Mouse (Mus musculus): ENCODE results near the gene Tent2.
"Not testable (repeated sequence)": the region's sequence is repeated elsewhere in the genome, so short reads cannot be mapped to it uniquely, and the experiment has no call there.

The Tent2 gene

GRCm38 (mm10) chr13:93191831-93192645, at the start of gene Tent2:
Gene Tent2 (minus strand): TSS chr13:93192385.
- DNase-seq (ENCODE audit: low spot score in 2 of 2): peak; percentile 94 to 95

- DNase-seq (ENCODE audit: low spot score in 2 of 2): no peak
These were observed 49.0 kb upstream of the Tent2 start for GRCm38 (mm10) chr13:93241180-93241579.

GRCm38 (mm10) chr13:93239561-93239960, 47.4 kb upstream of the Tent2 start:
- no peak for DNase-seq (ENCODE audit: low spot score in 2 of 2)

DNA sequence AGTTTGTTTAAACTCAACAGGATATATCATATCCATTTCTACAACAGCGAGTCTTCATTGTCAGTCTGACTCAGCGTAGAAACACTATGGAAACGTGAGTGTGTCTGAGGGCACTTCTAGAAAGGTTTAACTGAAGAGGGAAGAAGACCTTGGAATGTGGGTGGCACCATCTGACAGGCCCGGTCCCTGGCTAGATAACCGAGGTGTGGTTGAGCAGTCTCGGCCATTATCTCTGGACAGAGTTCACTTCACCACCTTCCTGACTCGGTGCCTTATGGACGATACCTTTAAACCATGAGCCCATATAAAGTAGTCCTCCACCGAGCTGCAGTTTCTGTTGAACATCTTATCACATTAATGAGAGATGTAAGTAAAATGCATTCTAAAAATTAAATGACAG, 46.9 kb upstream of the Tent2 start:
- no peak for DNase-seq (ENCODE audit: low spot score in 2 of 2)

- DNase-seq (ENCODE audit: low spot score in 2 of 2): peak; percentile 10 to 30
These were observed 45.7 kb upstream of the Tent2 start for GRCm38 (mm10) chr13:93237677-93238398.

DNA sequence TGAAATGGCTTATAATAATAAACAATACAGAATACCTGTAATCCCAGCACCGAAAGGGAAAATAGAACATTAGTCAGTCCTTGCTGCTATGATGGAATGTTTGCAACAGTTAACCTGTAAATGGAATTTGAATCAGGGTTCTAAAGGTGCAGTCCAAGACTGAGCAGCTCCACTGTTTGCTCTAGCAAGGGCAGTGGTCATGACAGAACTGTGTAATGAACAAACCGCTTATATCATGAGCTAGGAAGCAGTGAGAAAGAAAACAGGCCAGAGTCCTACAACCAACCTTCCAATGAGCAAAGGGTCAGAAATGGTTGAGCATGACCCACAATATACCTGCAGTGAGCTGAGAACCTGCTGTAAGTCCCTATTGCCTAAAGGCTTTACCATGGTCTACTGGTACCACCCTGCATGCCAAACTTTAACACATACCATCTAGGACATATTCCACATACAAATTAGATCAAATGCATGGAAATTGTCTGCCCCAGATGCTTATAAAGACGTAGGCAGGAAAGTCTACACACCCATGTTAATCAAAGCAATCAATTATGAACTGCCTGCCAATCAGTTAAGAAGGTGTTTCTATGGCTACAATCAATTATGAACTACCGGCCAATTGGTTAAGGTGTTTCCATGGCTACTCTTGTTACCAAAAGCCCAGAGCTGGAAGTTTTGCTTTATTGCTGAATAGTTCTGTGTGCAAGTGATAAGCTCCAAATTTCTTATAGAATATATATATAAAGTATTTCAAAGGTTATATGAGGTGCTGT, 42.3 kb upstream of the Tent2 start:
- DNase-seq (ENCODE audit: low spot score in 2 of 2): no peak

DNA sequence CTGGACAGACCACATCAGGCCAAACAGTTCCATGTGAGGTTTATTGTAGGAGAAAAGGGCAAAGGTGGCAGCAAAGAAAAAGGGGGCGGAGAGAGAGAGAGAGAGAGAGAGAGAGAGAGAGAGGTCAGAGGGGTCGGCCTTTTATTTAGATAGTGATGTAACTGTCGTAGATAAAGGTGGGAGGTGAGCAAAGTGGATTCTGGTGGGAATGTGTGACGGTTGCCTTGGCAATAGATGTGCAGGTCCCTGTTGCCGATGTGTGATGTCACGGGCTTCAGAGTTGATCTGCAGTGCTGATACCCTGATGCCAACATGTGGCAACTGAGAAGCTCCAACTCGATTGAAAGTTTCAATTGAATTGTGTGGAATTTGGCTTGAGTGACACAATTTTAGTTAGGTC, 40.1 kb upstream of the Tent2 start:
- DNase-seq (ENCODE audit: low spot score in 2 of 2): no peak

DNA sequence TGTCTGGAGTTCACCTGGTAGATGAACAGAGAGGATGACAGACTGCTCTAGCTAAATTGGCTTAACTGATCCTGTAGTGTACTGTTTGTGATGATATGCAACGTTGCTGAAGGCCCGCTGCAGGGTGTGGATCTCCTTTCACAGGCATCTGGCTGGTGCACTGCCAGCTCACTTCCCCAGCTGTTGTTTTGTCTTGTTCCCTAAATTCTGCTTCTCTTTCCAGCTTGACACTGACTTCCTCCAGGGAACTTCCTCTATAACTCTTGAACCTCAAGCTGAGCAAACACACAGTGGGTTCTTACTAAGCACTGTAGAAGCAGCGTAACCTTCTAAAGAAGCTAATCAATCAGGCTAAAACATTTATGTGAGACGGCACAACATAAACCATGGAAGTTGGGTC, 38.8 kb upstream of the Tent2 start:
- DNase-seq (ENCODE audit: low spot score in 2 of 2): peak; percentile 39 to 67

DNA sequence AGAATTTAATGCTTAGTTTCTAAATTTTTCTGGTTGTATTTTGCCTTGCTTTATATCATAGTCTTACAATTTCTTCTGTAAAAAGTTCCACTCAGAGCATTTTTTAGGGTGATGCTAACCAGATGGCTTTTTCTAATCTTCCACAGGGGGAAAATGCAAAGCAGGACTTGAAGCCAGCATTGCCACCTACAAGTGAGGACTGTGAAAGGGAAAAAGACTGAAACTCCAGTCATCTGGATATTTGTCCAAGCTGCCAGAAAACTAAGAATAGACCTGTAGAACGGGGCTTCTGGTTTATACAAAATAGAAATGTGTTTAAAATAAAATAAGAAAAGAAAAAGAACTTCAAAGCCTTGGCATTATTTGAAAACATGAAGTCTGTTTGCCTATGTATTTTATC, 19.6 kb upstream of the Tent2 start:
- DNase-seq (ENCODE audit: low spot score in 2 of 2): no peak

DNA sequence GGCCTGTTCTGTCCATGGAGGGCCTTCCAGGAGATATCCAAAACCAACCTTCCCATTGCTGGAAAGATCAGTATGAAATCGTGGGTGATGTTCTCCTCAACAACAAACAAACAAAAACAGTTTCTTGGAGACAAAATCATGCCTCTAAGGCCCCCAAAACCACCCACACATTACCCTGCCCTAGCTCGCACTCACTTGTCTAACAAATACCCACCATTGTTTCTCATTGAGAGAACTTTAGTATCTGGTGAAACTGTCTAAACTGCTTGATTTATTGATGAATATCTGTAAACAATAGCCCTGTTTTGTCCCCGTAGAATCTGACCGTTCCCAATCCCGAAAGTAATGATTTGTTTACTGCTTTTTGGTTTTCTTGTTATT, 451 bp upstream of the Tent2 start:
- no peak for DNase-seq (ENCODE audit: low spot score in 2 of 2)

DNA sequence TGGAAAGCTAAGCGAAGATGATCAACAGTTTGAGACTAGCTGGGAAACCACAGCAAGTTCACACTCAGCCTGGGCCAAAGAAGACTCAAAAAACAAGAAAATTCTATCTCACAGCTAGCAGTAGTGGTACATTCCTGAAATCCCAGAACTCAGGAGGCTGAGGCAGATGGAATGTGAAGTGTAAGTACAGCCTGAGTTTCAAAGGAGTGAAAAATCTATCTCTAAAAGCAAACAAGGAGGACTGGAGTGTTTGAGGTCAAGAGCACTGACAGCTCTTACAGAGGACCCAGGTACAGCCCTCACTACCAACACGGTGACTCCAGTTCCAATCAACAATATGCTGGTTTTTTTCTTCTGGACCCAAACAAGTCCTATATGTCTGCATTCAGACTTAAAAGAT, 2.8 kb downstream of the Tent2 start:
- DNase-seq (ENCODE audit: low spot score in 2 of 2): no peak

DNA sequence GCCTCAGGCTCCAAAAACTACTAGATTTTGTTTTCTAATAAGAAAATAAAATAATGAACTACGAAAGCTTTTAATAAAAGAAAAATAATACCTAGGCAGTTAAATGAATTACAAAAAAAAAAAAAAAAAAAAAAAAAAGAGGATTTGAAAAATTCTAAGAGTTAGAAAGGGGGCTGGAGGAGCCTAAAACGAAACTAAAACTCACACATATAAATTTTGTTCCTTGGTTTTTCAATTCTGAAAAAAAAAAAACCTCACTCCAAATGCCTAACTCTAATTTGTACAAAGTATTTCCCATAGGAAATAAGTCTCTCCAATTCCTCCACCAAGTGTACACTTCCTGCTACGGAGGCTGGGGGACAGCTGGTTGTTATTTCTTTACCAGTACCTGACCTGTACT, 3.4 kb downstream of the Tent2 start:
- no peak for DNase-seq (ENCODE audit: low spot score in 2 of 2)

DNA sequence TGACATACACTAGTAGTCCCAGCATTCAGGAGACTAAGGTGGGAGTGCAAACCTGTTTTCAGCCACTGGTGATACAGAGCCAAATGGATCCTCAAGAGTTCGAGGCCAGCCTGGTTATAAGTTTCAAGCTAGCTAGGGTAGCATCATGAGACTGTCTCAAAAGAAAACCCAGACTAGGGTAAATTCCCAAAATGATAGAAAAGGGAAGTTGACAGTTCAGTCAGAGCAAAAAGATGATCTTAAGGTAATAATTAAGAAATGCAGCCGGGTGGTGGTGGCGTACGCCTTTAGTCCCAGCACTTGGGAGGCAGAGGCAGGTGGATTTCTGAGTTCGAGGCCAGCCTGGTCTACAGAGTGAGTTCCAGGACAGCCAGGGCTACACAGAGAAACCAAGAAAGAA, 4.4 kb downstream of the Tent2 start:
- not testable (repeated sequence) for DNase-seq (ENCODE audit: low spot score in 2 of 2)

GRCm38 (mm10) chr13:93180351-93180750, 11.8 kb downstream of the Tent2 start:
- no peak for DNase-seq (ENCODE audit: low spot score in 2 of 2)

DNA sequence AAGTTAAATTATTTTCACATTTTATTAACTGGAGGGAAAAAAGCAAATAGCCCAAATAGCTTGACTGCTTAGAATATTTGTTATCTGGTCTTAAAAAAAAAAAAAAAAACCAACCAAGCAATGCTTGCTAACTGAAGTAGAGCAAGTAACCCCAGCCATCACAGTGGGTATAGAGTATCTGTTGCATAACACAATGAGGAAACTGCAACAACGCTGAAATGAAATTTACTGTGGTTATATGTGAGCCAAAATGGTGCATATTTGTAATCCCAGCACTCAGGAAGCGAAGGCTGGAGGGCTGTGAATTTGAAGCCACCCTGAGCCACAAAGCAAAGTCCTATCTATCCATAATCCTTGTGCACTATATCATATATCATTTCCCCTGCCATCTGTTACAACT, 12.7 kb downstream of the Tent2 start:
- DNase-seq (ENCODE audit: low spot score in 2 of 2): no peak

DNA sequence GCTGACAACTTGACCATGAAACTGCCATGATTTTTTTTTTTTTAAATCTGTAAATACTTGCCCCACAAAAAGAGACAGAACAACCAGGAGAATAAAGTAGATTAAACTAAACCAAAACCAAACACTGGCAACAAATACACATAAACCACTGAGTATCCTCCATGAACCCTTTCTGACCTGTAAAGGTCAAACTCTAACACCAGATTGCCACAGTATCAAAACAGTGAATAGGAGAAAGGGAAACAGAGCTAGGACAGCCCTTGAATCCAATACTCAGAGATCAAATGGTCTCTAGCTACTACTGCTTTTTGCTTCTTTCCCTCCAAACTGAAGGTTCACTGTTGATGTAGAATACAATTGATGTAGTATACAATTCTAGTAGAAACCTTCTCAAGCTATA, 14.6 kb downstream of the Tent2 start:
- DNase-seq (ENCODE audit: low spot score in 2 of 2): no peak

- no peak for DNase-seq (ENCODE audit: low spot score in 2 of 2)
These were observed 28.9 kb downstream of the Tent2 start for GRCm38 (mm10) chr13:93163303-93163702.

GRCm38 (mm10) chr13:93162456-93162855, 29.7 kb downstream of the Tent2 start:
- DNase-seq (ENCODE audit: low spot score in 2 of 2): no peak

DNA sequence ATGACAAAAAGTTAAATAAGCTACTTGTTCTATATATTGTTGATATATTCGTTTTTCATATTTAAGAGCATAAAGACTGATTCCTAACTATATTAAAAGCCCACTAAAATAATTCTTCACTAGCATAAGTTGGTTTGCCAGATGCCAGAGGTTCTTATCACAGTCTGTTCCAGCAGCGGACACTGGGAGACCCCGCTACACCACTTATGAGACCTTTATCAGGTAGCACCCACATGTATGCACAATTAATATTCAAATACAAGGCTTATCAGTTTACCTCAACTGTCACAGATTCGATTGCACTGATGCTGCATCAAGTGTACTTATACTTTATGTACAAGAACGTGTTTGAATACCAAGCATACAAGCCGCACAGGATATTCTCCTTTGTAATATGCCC, 33.9 kb downstream of the Tent2 start:
- DNase-seq (ENCODE audit: low spot score in 2 of 2): no peak

GRCm38 (mm10) chr13:93153280-93153679, 38.9 kb downstream of the Tent2 start:
- no peak for DNase-seq (ENCODE audit: low spot score in 2 of 2)

DNA sequence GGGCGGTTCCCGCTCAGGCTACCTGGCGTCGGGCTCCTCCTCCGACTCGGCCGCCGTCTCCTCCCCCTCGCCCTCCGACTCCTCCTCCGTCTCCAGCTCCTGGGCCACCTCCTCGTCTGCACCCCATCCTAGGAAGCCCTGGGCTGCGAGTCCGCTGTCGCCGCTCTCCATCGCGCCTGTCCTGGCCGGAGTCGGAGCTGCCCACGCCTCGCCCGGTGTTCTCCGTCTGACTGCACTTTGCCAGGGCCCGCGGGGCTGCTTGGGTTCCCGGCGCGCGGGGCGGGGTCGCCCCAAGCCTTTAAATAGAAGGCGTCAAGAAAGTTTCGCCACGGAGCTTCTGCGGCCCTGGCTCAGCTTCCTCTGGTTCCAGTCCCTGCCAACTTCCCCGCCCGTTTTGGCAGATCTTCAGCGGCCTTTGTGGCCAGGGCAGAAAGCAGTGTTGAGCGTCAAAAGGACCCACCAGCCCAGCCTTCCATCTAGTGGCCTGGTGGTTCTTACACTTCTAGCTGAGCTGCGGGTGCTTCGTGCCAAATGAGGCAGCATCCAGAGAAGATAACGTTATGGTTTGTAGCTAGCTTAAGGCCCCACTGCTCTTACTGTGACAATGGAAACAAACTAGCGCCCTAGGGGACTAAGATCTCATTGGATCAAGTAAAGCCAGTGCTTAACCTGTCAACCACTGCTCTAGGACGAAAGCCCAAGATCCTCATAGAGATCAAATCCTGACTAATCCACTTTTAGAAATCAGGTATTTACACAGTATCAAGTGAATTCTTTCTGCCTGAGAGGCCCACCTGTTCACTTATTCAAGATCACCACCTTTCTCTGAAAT, 47.6 kb downstream of the Tent2 start, which contains the start of gene Cmya5:
TSS of gene Cmya5 (minus strand) at position 389 of the 832 bp plus-strand sequence.
- DNase-seq (ENCODE audit: low spot score in 2 of 2): peak; percentile 91 to 93

All from heart, adult 9 months (tissue).